Mouse (Mus musculus) T-helper 2 cell (primary cell): ENCODE measurements around the gene Kbtbd7.
"Not testable (repeated sequence)": the region's sequence is repeated elsewhere in the genome, so short reads cannot be mapped to it uniquely, and the experiment has no call there.

Source experiments
- in situ Hi-C: fragments of 300-600 bp; cut with MboI, MseI; formaldehyde crosslinking; loops from one replicate; pipeline ENCODE4 v1.15.1; 2025; ENCODE audit warnings: high pct_unique_total_duplicates

Kbtbd7 gene

GRCm38 (mm10) chr14:79445055-79445620 lies 18.8 kb downstream of the Kbtbd7 start:
- in situ Hi-C loops = no loop called here

- in situ Hi-C loops = not testable (repeated sequence)
Measured at GRCm38 (mm10) chr14:79451681-79452590, 25.6 kb downstream of the Kbtbd7 start, which contains the start of gene Kbtbd6. TSS of gene Kbtbd6 (plus strand) at chr14:79451835.

GRCm38 (mm10) chr14:79452591-79452934 lies 26.3 kb downstream of the Kbtbd7 start:
- in situ Hi-C loops = not testable (repeated sequence)

GRCm38 (mm10) chr14:79460401-79460800 lies 34.1 kb downstream of the Kbtbd7 start:
- in situ Hi-C loops = loop anchor here (5.0 kb wide), 1 partner anchor 103 kb away; no protein-coding TSS in a partner anchor

- in situ Hi-C loops = loop anchor here (5.0 kb wide), 1 partner anchor 104 kb away; no protein-coding TSS in a partner anchor
Measured at GRCm38 (mm10) chr14:79460988-79461387, 34.7 kb downstream of the Kbtbd7 start.

DNA sequence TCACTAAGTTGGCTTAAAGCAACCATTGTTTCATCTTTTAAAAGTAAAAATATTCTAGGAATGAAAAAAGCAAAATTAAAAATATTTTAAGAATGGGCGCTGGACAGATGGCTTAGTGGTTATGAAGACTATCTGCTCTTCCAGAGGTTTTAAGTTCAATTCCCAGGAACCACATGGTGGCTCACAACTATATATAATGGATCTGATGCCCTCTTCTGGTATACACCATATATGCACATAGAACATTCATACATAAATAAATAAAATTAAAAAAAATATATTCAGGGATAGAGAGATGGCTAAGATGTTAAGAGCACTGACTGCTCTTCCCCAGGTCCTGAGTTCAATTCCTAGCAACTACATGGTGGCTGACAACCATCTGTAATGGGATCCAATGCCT lies 39.3 kb downstream of the Kbtbd7 start:
- in situ Hi-C loops = no loop called here

DNA sequence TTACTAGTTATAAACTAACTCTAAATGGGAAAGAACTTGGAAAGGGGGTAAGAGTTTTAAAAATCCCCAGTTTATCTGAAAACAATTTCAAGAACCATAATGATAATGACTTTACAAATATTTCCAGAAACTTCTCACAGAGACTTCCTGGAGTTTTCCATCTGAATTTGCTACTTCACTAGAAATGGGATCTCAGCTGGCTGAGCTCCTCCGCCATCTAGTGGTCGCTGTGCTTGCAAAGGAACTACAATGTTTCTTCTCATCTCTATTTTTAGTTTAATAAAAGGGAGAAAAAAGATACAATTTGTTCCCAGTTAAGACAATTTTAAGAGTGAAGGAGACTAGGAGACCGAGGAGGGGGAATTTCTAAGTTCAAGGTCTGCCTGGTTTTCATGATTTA lies 41.3 kb downstream of the Kbtbd7 start:
- in situ Hi-C loops = no loop called here

DNA sequence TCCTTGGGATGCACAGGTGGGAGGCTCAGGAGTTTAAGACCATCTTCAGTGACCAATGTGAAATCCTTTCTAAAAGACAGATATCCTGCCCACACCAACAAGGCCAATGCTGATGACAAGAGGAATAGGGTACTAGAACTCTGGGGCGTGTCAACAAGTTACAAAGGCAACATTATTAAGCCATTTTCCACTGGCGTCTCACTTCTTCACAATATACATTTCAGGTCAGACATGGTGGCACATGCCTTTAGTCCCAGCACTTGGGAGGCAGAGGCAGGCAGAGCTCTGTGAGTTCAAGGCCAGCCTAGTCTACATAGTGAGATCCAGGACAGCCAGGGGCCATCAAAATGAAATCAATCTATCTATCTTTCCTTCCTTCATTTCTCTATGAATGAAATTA lies 47.1 kb downstream of the Kbtbd7 start:
- in situ Hi-C loops = no loop called here
